Mouse (Mus musculus) liver, embryonic 14.5 days (tissue): ENCODE data around the gene Tnip1.

Experiments
- CTCF ChIP-seq: IDR thresholded peaks from 2 replicates; pipeline ENCODE4 v1.5.1; 2016; ENCODE audit warnings: antibody characterized with exemption, low read depth, control low read depth
- EP300 ChIP-seq: IDR thresholded peaks from 2 replicates; pipeline ENCODE4 v1.6.1; 2016; ENCODE audit warnings: antibody characterized with exemption, low read depth

GRCm38 (mm10) chr11:54929744-54930143 is 33.0 kb downstream of the Tnip1 start:
- no peak for TF ChIP-seq CTCF
- TF ChIP-seq EP300: no peak
